Mouse (Mus musculus): ENCODE results near the gene Polr2f. TPM values are rescaled to one million over a fixed set of nuclear protein-coding genes. Genes with fewer than 3 reads are reported as not detected.
A peak's percentile ranks its signal among the peaks of the same experiment; 100 is the strongest.

The Polr2f gene
- total and polyA plus RNA-seq, 3 experiments, result 423 to 510 TPM; not detected in 1

DNA sequence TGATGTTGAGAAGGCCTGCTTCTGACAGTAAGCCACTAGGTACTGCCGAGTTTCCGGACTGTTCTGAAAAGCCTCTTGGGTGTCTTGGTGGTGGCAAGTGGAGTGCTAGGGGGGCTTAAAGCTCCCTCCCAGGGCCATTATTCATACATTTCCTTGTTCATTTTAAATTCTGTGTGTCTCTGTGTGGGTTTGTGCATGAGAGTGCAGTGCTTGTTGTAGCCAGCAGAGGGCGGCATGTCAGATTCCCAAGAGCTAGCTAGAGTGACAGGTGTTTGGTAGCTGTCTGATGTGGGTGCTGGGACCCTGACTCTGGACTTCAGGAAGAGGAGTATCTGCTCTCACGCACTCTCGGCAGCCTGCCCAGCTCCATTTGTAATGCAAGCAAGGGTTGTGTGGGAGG, 12.6 kb upstream of the Polr2f start:
- H3K36me3 ChIP-seq (ENCODE audit: control insufficient read depth in 1 of 2, insufficient read depth in 2 of 2, low read length in 2 of 2), result peaks cover 0 to 3% of the 10 kb centered on the region in 2 experiments; a peak in 1 of 4 replicates

DNA sequence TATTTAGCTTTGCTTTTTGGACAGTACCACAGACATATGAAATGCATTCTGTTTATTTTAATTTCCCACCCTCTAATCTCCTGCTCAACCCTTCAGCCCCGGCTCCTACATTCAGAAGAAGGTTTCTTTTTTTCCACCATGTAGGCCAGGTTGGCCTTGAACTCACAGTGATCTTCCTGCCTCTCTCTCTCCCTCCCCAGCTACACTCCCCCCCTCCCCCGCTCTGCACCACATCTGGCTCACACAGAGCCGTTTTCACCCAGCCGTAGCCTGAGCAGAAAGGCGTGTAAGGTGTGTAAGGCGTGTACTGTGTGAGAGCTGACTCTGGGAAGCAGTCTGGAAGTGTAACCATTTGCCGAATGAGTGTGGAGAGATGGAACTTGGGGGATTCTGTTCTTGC, 11.5 kb upstream of the Polr2f start:
- no peak overlapping the region for H3K9ac ChIP-seq (ENCODE audit: control insufficient read depth, low read depth, low read length, poor library complexity, severe bottlenecking)
- no peaks in the 10 kb centered on the region for H3K4me1 ChIP-seq (ENCODE audit: control insufficient read depth in 1 of 2, insufficient read depth in 2 of 2, low read length in 2 of 2)
- no peak overlapping the region for H3K4me3 ChIP-seq (ENCODE audit: control insufficient read depth in 1 of 2, insufficient read depth in 1 of 2, low read depth in 2 of 2, low read length in 2 of 2)
- no peaks in the 10 kb centered on the region for H3K9me3 ChIP-seq (replicated peaks; ENCODE audit: insufficient read depth, low read length)
- DNase-seq (ENCODE audit: low read depth, low spot score), result no peak
- H3K36me3 ChIP-seq (ENCODE audit: control insufficient read depth in 1 of 2, insufficient read depth in 2 of 2, low read length in 2 of 2), result peaks cover 0 to 3% of the 10 kb centered on the region in 2 experiments; a peak in 1 of 4 replicates
- H3K79me2 ChIP-seq (ENCODE audit: control insufficient read depth, insufficient read depth, low read length, poor library complexity), result no peaks in the 10 kb centered on the region
- TF ChIP-seq TBP (IDR thresholded peaks at IDR 0.05; ENCODE audit: low read depth, low read length) (no peak), ETS1 (IDR thresholded peaks at IDR 0.05; ENCODE audit: low read depth, low read length) (no peak), MYC (IDR thresholded peaks at IDR 0.05; ENCODE audit: low read depth, low read length) (no peak), USF2 (IDR thresholded peaks at IDR 0.05; ENCODE audit: borderline replicate concordance in 1 of 2, insufficient read depth in 1 of 2, low read depth in 1 of 2, low read length in 2 of 2) (no peak), CHD1 (IDR thresholded peaks at IDR 0.05; ENCODE audit: low read depth, low read length) (no peak), HCFC1 (IDR thresholded peaks at IDR 0.05; ENCODE audit: low read depth, low read length) (no peak), ELF1 (IDR thresholded peaks at IDR 0.05; ENCODE audit: low read depth, low read length) (no peak), UBTF (IDR thresholded peaks at IDR 0.05; ENCODE audit: borderline replicate concordance, insufficient read depth, low read depth, low read length) (no peak), TCF12 (IDR thresholded peaks at IDR 0.05; ENCODE audit: low read depth, low read length) (no peak), NRF1 (IDR thresholded peaks at IDR 0.05; ENCODE audit: insufficient read depth, low read depth, low read length, poor library complexity, severe bottlenecking) (no peak), MAFK (IDR thresholded peaks at IDR 0.05; ENCODE audit: borderline replicate concordance, low read depth, low read length) (no peak), CHD2 (IDR thresholded peaks at IDR 0.05; ENCODE audit: low read length) (no peak), USF1 (IDR thresholded peaks at IDR 0.05; ENCODE audit: low read depth, low read length) (no peak), POLR2A (IDR thresholded peaks at IDR 0.05; ENCODE audit: control insufficient read depth in 1 of 2, insufficient read depth in 1 of 2, low read depth in 1 of 2, low read length in 2 of 2, poor library complexity in 1 of 2) (no peak), ZKSCAN1 (IDR thresholded peaks at IDR 0.05; ENCODE audit: low read depth, low read length) (no peak), JUND (IDR thresholded peaks at IDR 0.05; ENCODE audit: low read depth, low read length) (no peak), RCOR1 (IDR thresholded peaks at IDR 0.05; ENCODE audit: low read depth, low read length) (no peak), POLR2AphosphoS2 (IDR thresholded peaks at IDR 0.05; ENCODE audit: low read length) (no peak), GABPA (IDR thresholded peaks at IDR 0.05; ENCODE audit: low read depth, low read length) (no peak)
- no peaks in the 10 kb centered on the region for H3K27me3 ChIP-seq (ENCODE audit: control insufficient read depth in 1 of 2, insufficient read depth in 2 of 2, low read length in 2 of 2)
- H3K27ac ChIP-seq (ENCODE audit: control insufficient read depth, low read depth, low read length), result no peak overlapping the region

More for the DNA sequence above, 12.6 kb upstream of the Polr2f start:
- H3K79me2 ChIP-seq (ENCODE audit: control insufficient read depth, insufficient read depth, low read length, poor library complexity), result no peaks in the 10 kb centered on the region
- no peak overlapping the region for H3K9ac ChIP-seq (ENCODE audit: control insufficient read depth, low read depth, low read length, poor library complexity, severe bottlenecking)
- H3K4me1 ChIP-seq (ENCODE audit: control insufficient read depth in 1 of 2, insufficient read depth in 2 of 2, low read length in 2 of 2), result no peaks in the 10 kb centered on the region
- H3K4me3 ChIP-seq (ENCODE audit: control insufficient read depth in 1 of 2, insufficient read depth in 1 of 2, low read depth in 2 of 2, low read length in 2 of 2), result no peak overlapping the region
- peak; percentile 52 for DNase-seq (ENCODE audit: low read depth, low spot score)
- H3K27ac ChIP-seq (ENCODE audit: control insufficient read depth, low read depth, low read length), result no peak overlapping the region
- peak; percentile 24; the same call in 1 of the 2 replicates for TF ChIP-seq SMC3 (IDR thresholded peaks at IDR 0.05; ENCODE audit: low read depth, low read length)
- TF ChIP-seq CTCF (IDR thresholded peaks at IDR 0.05 in 2 of 3, conservative IDR thresholded peaks at IDR 0.05 in 1 of 3; ENCODE audit: control insufficient read depth in 1 of 3, insufficient read depth in 1 of 3, low read depth in 2 of 3, low read length in 3 of 3, poor library complexity in 1 of 3, severe bottlenecking in 1 of 3), result peak; percentile 59 to 73 (median 71)
- TF ChIP-seq ZC3H11A (IDR thresholded peaks at IDR 0.05; ENCODE audit: low read depth, low read length), result no peak
- H3K27me3 ChIP-seq (ENCODE audit: control insufficient read depth in 1 of 2, insufficient read depth in 2 of 2, low read length in 2 of 2), result no peaks in the 10 kb centered on the region
- no peaks in the 10 kb centered on the region for H3K9me3 ChIP-seq (replicated peaks; ENCODE audit: insufficient read depth, low read length)
